In the genomic region with DNA sequence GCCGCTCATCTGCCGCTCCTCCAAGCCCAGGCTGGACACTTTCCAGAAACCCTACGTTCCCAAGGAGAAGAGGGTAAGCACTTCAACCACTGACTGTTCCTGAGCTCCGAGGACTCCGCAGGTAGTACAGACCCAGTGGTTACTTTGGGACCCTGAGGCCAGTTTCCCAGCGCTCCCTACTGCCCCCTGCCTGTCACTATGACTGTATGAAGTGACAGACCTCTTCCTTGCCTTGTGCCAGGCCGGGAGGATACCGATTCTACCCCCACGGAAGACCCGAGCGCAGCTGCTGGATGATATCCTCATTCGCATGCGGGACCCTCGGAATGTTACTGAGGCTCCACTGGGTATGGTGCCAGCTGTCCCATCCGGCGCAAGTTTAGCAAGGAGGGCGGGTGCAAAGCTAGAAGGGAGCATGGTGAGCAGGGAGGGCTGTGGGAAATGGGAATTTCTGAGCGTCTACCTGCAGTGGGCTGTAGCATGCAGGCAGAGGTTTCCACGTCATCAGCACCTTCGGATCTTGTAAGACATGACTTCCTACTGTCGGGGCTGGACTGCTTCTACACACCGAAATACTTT, we compare ENCODE assay signal across 9 mouse cellular contexts. TPM values are rescaled to one million over a fixed set of nuclear protein-coding genes. Genes with fewer than 3 reads are reported as not detected.
DNase-seq lines count a peak whose midpoint lies in the region; ATAC-seq and TF ChIP-seq lines count a peak whose summit lies in the region.
"Had no signal": no experiment of that assay in that cellular context is flagged by ENCODE, and none has a peak within 500 bp of the region (broad histone marks: within the 10 kb centered on the region; RNA-seq: fewer than 3 reads in every experiment).

No protein-coding gene starts in this region.

- peaks cover 11% of the 10 kb centered on the region; the same call in 1 of the 2 replicates for H3K27me3 ChIP-seq in intestine, postnatal 0 days (replicated peaks; ENCODE audit: control insufficient read depth, insufficient read depth, low read length)
- peaks cover 15% of the 10 kb centered on the region; the same call in 1 of the 2 replicates for H3K27me3 ChIP-seq in midbrain, embryonic 15.5 days (replicated peaks)

- intact Hi-C loops in left cerebral cortex, adult 2 months (cut with DNase I) = no loop called here
- intact Hi-C loops in gastrocnemius, postnatal 14 days (cut with DNase I; ENCODE audit: low total_unique reads) = no loop called here

- no peak overlapping the region for H3K9ac ChIP-seq in intestine, postnatal 0 days (ENCODE audit: low read depth, low read length)
- peak overlapping the region; percentile 17; the same call in 1 of the 2 replicates for H3K9ac ChIP-seq in midbrain, embryonic 15.5 days

- peak in 1 of 2 experiments; percentile 41 for DNase-seq in left cerebral cortex, adult 2 months (ENCODE audit: extremely low spot score in 1 of 2, low spot score in 2 of 2)
- DNase-seq in left cerebral cortex, adult 11 months (ENCODE audit: low spot score) = no peak
- peak; percentile 62 to 81 for DNase-seq in cerebellum, postnatal 14 days
- DNase-seq in gastrocnemius, postnatal 14 days = peak; percentile 54
- peak; percentile 44 for DNase-seq in liver
- DNase-seq in thymus, postnatal 0 days (ENCODE audit: low spot score) = peak; percentile 80

- ATAC-seq in intestine, postnatal 0 days = peak; percentile 31
- ATAC-seq in midbrain, embryonic 15.5 days (replicated peaks) = peak; percentile 48

- peaks cover 14% of the 10 kb centered on the region; the same call in 1 of the 2 replicates for H3K36me3 ChIP-seq in intestine, postnatal 0 days (ENCODE audit: control insufficient read depth, insufficient read depth)
- no peaks in the 10 kb centered on the region for H3K36me3 ChIP-seq in midbrain, embryonic 15.5 days (replicated peaks)

- peak overlapping the region; percentile 79 for H3K4me2 ChIP-seq in intestine, postnatal 0 days (replicated peaks; ENCODE audit: low read depth)
- peak overlapping the region; percentile 57 for H3K4me2 ChIP-seq in midbrain, embryonic 15.5 days

- H3K9me3 ChIP-seq in intestine, postnatal 0 days (ENCODE audit: control insufficient read depth) = no peaks in the 10 kb centered on the region
- H3K9me3 ChIP-seq in midbrain, embryonic 15.5 days = no peaks in the 10 kb centered on the region

- WGBS in intestine, postnatal 0 days = 8% methylated on average over 22 of the region's 22 CpGs
- 6% methylated on average over 22 of the region's 22 CpGs for WGBS in midbrain, embryonic 15.5 days

- H3K4me3 ChIP-seq in left cerebral cortex, adult 2 months = peak overlapping the region; percentile 40
- peak overlapping the region; percentile 31 for H3K4me3 ChIP-seq in intestine, postnatal 0 days (ENCODE audit: low read depth, low read length)
- H3K4me3 ChIP-seq in midbrain, embryonic 15.5 days = peak overlapping the region; percentile 29
- H3K4me3 ChIP-seq: myocyte had no signal

- H3K27ac ChIP-seq in left cerebral cortex, adult 2 months = no peak overlapping the region; the same call in 1 of the 2 replicates
- H3K27ac ChIP-seq in intestine, postnatal 0 days (ENCODE audit: low read depth, low read length) = no peak overlapping the region
- H3K27ac ChIP-seq in midbrain, embryonic 15.5 days = no peak overlapping the region

- peaks cover 5% of the 10 kb centered on the region; the same call in 1 of the 2 replicates for H3K4me1 ChIP-seq in intestine, postnatal 0 days (replicated peaks; ENCODE audit: control insufficient read depth, insufficient read depth, low read length)
- peaks cover 17% of the 10 kb centered on the region for H3K4me1 ChIP-seq in midbrain, embryonic 15.5 days

- peak; percentile 73 for TF ChIP-seq CTCF in left cerebral cortex, adult 2 months (IDR thresholded peaks at IDR 0.05)
- TF ChIP-seq CTCF in intestine, postnatal 0 days (IDR thresholded peaks at IDR 0.05; ENCODE audit: low read depth) = peak; percentile 85

RNA-seq across cellular contexts. Expression of a gene that starts 53.6 kb away (rescaled TPM):
- 10 to 100 TPM; 86.4 to 90.6 TPM for total RNA-seq in left cerebral cortex, adult 2 months (2021)
- 10 to 100 TPM; 45.4 to 58.1 TPM for total RNA-seq in gastrocnemius, postnatal 14 days (2021)
- polyA plus RNA-seq in intestine, postnatal 0 days (2015; fragmentation: Nextera tagmentation; extraction: Ambion mirVana) = 237 and 238 TPM in 2 replicates
- polyA plus RNA-seq in midbrain, embryonic 15.5 days (2015; fragmentation: Nextera tagmentation; extraction: Ambion mirVana) = 262 and 264 TPM in 2 replicates
- 491 and 521 TPM in 2 replicates for polyA plus RNA-seq in thymus, postnatal 0 days (2015; fragmentation: Nextera tagmentation; extraction: Ambion mirVana)

RNA-seq across cellular contexts. Expression of a gene that starts 57.9 kb away (rescaled TPM):
- 1 to 10 TPM in 1 of 2 experiments, under 1 TPM in 1; 0.77 to 1.6 TPM for total RNA-seq in left cerebral cortex, adult 2 months (2021)
- total RNA-seq in gastrocnemius, postnatal 14 days (2021) = 1 to 10 TPM in 1 of 2 experiments, under 1 TPM in 1; 0.47 to 1.4 TPM
- polyA plus RNA-seq in intestine, postnatal 0 days (2015; fragmentation: Nextera tagmentation; extraction: Ambion mirVana) = 0.17 TPM in 1 of 2 replicates, not detected in the other
- 1.0 and 1.1 TPM in 2 replicates for polyA plus RNA-seq in midbrain, embryonic 15.5 days (2015; fragmentation: Nextera tagmentation; extraction: Ambion mirVana)
- polyA plus RNA-seq in thymus, postnatal 0 days (2015; fragmentation: Nextera tagmentation; extraction: Ambion mirVana) = 9.4 and 13.8 TPM in 2 replicates
